Mouse (Mus musculus) retina, embryonic 14.5 days (tissue): ENCODE results near the gene 5730522E02Rik.
A peak's percentile ranks its signal among the peaks of the same experiment; 100 is the strongest.

Experiments used
- DNase-seq: peaks from one replicate; pipeline ENCODE4 v3.0.0-alpha.2; 2015; ENCODE audit warnings: low spot score

5730522E02Rik gene

GRCm38 (mm10) chr11:26128385-26128784, 82.2 kb downstream of the 5730522E02Rik start:
- DNase-seq, result no peak

GRCm38 (mm10) chr11:26125923-26126322, 84.6 kb downstream of the 5730522E02Rik start:
- no peak for DNase-seq

- no peak for DNase-seq
Observed at GRCm38 (mm10) chr11:26120781-26121557, 89.6 kb downstream of the 5730522E02Rik start.

GRCm38 (mm10) chr11:26117651-26118050, 92.9 kb downstream of the 5730522E02Rik start:
- no peak for DNase-seq

- DNase-seq, result no peak
Observed at GRCm38 (mm10) chr11:26112206-26112605, 98.4 kb downstream of the 5730522E02Rik start.

- DNase-seq, result peak; percentile 32
Observed at GRCm38 (mm10) chr11:26108647-26109046, 101.9 kb downstream of the 5730522E02Rik start.

GRCm38 (mm10) chr11:26104680-26105079, 105.9 kb downstream of the 5730522E02Rik start:
- DNase-seq, result no peak

GRCm38 (mm10) chr11:26103698-26104097, 106.9 kb downstream of the 5730522E02Rik start:
- peak; percentile 68 for DNase-seq

- DNase-seq, result no peak
Observed at GRCm38 (mm10) chr11:26102878-26103277, 107.7 kb downstream of the 5730522E02Rik start.

- DNase-seq, result no peak
Observed at GRCm38 (mm10) chr11:26100077-26100476, 110.5 kb downstream of the 5730522E02Rik start.

- DNase-seq, result no peak
Observed at GRCm38 (mm10) chr11:26098933-26099332, 111.6 kb downstream of the 5730522E02Rik start.

- DNase-seq, result no peak
Observed at GRCm38 (mm10) chr11:26096095-26096494, 114.5 kb downstream of the 5730522E02Rik start.

- peak; percentile 84 for DNase-seq
Observed at GRCm38 (mm10) chr11:26088993-26089392, 121.6 kb downstream of the 5730522E02Rik start.

GRCm38 (mm10) chr11:26086679-26087078, 123.9 kb downstream of the 5730522E02Rik start:
- DNase-seq, result no peak

- DNase-seq, result no peak
Observed at GRCm38 (mm10) chr11:26085380-26086035, 125.1 kb downstream of the 5730522E02Rik start.

GRCm38 (mm10) chr11:26076335-26076734, 134.2 kb downstream of the 5730522E02Rik start:
- DNase-seq, result no peak

GRCm38 (mm10) chr11:26075536-26075935, 135.0 kb downstream of the 5730522E02Rik start:
- DNase-seq, result no peak

- DNase-seq, result peak; percentile 77
Observed at GRCm38 (mm10) chr11:26073638-26074294, 136.8 kb downstream of the 5730522E02Rik start.

- no peak for DNase-seq
Observed at GRCm38 (mm10) chr11:26072101-26072500, 138.5 kb downstream of the 5730522E02Rik start.

- DNase-seq, result no peak
Observed at GRCm38 (mm10) chr11:26063252-26063651, 147.3 kb downstream of the 5730522E02Rik start.

GRCm38 (mm10) chr11:26061471-26062137, 149.0 kb downstream of the 5730522E02Rik start:
- DNase-seq, result no peak

- DNase-seq, result no peak
Observed at GRCm38 (mm10) chr11:26013527-26013926, 197.0 kb downstream of the 5730522E02Rik start.
